Mouse (Mus musculus) CH12.LX (cell line): ENCODE measurements around the gene Atp10a. TPM values are rescaled to one million over a fixed set of nuclear protein-coding genes. Genes with fewer than 3 reads are reported as not detected.

Experiments used
- DNase-seq: peaks from one replicate; pipeline ENCODE4 v3.0.0-alpha.2; 2013; ENCODE audit errors: extremely low read depth
- H3K27ac ChIP-seq: 2 replicates; pipeline ENCODE4 v1.5.1; 2012; ENCODE audit warnings: low read depth, mild to moderate bottlenecking, control low read depth, moderate library complexity; ENCODE audit not compliant: insufficient read depth
- H3K27me3 ChIP-seq: replicated peaks from 2 replicates; pipeline ENCODE3; 2012; ENCODE audit warnings: inconsistent platforms
- H3K36me3 ChIP-seq, 2 experiments: replicated peaks in 1 of 2; 2 replicates each; pipeline versions ENCODE3 to v1.6.1; 2012; ENCODE audit warnings: inconsistent platforms in 1 of 2, low read length in 1 of 2, mild to moderate bottlenecking in 1 of 2, mixed read lengths in 1 of 2, moderate library complexity in 1 of 2; ENCODE audit not compliant: control insufficient read depth in 1 of 2, insufficient read depth in 1 of 2
- H3K4me1 ChIP-seq, 2 experiments: 2 replicates each; pipeline ENCODE4 v1.6.1; 2012; ENCODE audit warnings: inconsistent platforms in 1 of 2, moderate library complexity in 1 of 2; ENCODE audit not compliant: insufficient read depth in 2 of 2, control insufficient read depth in 1 of 2
- H3K4me2 ChIP-seq: 2 replicates; pipeline ENCODE4 v1.6.1; 2012; ENCODE audit warnings: low read depth, mild to moderate bottlenecking, control low read depth; ENCODE audit not compliant: poor library complexity, insufficient read depth, severe bottlenecking
- H3K4me3 ChIP-seq, 3 experiments: fragments of 150-350 bp in 1 of 3; sonication (generic) in 1 of 3; replicated peaks in 1 of 3; 2 replicates each; pipeline versions ENCODE3 to v1.5.1; 2011 to 2012; ENCODE audit warnings: low read depth in 2 of 3, low read length in 2 of 3, mild to moderate bottlenecking in 2 of 3, moderate library complexity in 2 of 3, control low read depth in 1 of 3, improper control_type of control experiment in 1 of 3, inconsistent platforms in 1 of 3, mixed read lengths in 1 of 3; ENCODE audit not compliant: poor library complexity in 1 of 3
- H3K79me2 ChIP-seq: replicated peaks from 2 replicates; pipeline ENCODE4 v1.6.1; 2012; ENCODE audit warnings: mild to moderate bottlenecking, moderate library complexity; ENCODE audit not compliant: control insufficient read depth, poor library complexity, insufficient read depth, severe bottlenecking; ENCODE audit errors: extremely low read depth
- H3K9ac ChIP-seq: 2 replicates; pipeline ENCODE4 v1.6.1; 2012; ENCODE audit warnings: low read depth, mild to moderate bottlenecking, control low read depth, moderate library complexity; ENCODE audit not compliant: insufficient read depth
- H3K9me3 ChIP-seq: replicated peaks from 2 replicates; pipeline ENCODE3; 2012; ENCODE audit warnings: low read length, inconsistent platforms, mixed read lengths
- BHLHE40 ChIP-seq: IDR thresholded peaks from 2 replicates; pipeline ENCODE4 v1.6.1; 2011; ENCODE audit warnings: mild to moderate bottlenecking, low read depth, low read length, improper control_type of control experiment
- CHD2 ChIP-seq: IDR thresholded peaks from 2 replicates; pipeline ENCODE4 v1.6.1; 2011; ENCODE audit warnings: low read length, improper control_type of control experiment
- CTCF ChIP-seq, 2 experiments: IDR thresholded peaks in 1 of 2; conservative IDR thresholded peaks in 1 of 2; 2 replicates each; pipeline ENCODE4 v1.5.1; 2011 to 2012; ENCODE audit warnings: low read depth in 2 of 2, low read length in 2 of 2, improper control_type of control experiment in 1 of 2, inconsistent platforms in 1 of 2, mild to moderate bottlenecking in 1 of 2, moderate library complexity in 1 of 2
- E2F4 ChIP-seq: IDR thresholded peaks from 2 replicates; pipeline ENCODE4 v1.6.1; 2011; ENCODE audit warnings: low read depth, low read length, improper control_type of control experiment; ENCODE audit not compliant: insufficient replicate concordance
- ETS1 ChIP-seq: conservative IDR thresholded peaks from 2 replicates; pipeline ENCODE4 v1.6.1; 2012; ENCODE audit warnings: low read depth, mild to moderate bottlenecking, inconsistent platforms, low read length, improper control_type of control experiment, moderate library complexity
- GABPA ChIP-seq: IDR thresholded peaks from 2 replicates; pipeline ENCODE4 v1.6.1; 2012; ENCODE audit warnings: low read depth, low read length, improper control_type of control experiment, inconsistent platforms; ENCODE audit not compliant: insufficient replicate concordance
- IRF4 ChIP-seq: IDR thresholded peaks from 2 replicates; pipeline ENCODE4 v1.6.1; 2014; ENCODE audit warnings: low read depth, mild to moderate bottlenecking, inconsistent platforms, low read length, improper control_type of control experiment
- JUN ChIP-seq: IDR thresholded peaks from 2 replicates; pipeline ENCODE4 v1.6.1; 2011; ENCODE audit warnings: low read depth, mild to moderate bottlenecking, low read length, improper control_type of control experiment, moderate library complexity; ENCODE audit not compliant: insufficient read depth
- MAX ChIP-seq: IDR thresholded peaks from 2 replicates; pipeline ENCODE4 v1.6.1; 2011; ENCODE audit warnings: low read length, improper control_type of control experiment
- MAZ ChIP-seq: IDR thresholded peaks from 2 replicates; pipeline ENCODE4 v1.6.1; 2012; ENCODE audit warnings: low read depth, mild to moderate bottlenecking, inconsistent platforms, low read length, improper control_type of control experiment, moderate library complexity
- MEF2A ChIP-seq: IDR thresholded peaks from 2 replicates; pipeline ENCODE4 v1.6.1; 2014; ENCODE audit warnings: low read depth, mild to moderate bottlenecking, inconsistent platforms, low read length, improper control_type of control experiment, borderline replicate concordance
- MXI1 ChIP-seq: IDR thresholded peaks from 2 replicates; pipeline ENCODE4 v1.6.1; 2011; ENCODE audit warnings: mild to moderate bottlenecking, low read depth, low read length, improper control_type of control experiment
- MYC ChIP-seq: IDR thresholded peaks from 2 replicates; pipeline ENCODE4 v1.6.1; 2011; ENCODE audit warnings: low read depth, mild to moderate bottlenecking, improper control_type of control experiment, low read length
- NELFE ChIP-seq: IDR thresholded peaks from 2 replicates; pipeline ENCODE4 v1.6.1; 2011; ENCODE audit warnings: low read depth, low read length, improper control_type of control experiment
- NRF1 ChIP-seq: IDR thresholded peaks from 2 replicates; pipeline ENCODE4 v1.6.1; 2014; ENCODE audit warnings: low read depth, mild to moderate bottlenecking, inconsistent platforms, low read length, improper control_type of control experiment, moderate library complexity
- POLR2A ChIP-seq: IDR thresholded peaks from 2 replicates; pipeline ENCODE4 v1.6.1; 2011; ENCODE audit warnings: low read depth, mild to moderate bottlenecking, improper control_type of control experiment, low read length
- POLR2AphosphoS2 ChIP-seq: IDR thresholded peaks from 2 replicates; pipeline ENCODE4 v1.6.1; 2011; ENCODE audit warnings: low read depth, low read length, improper control_type of control experiment
- RAD21 ChIP-seq: IDR thresholded peaks from 2 replicates; pipeline ENCODE4 v1.6.1; 2011; ENCODE audit warnings: low read depth, mild to moderate bottlenecking, low read length, improper control_type of control experiment, moderate library complexity
- RCOR1 ChIP-seq: conservative IDR thresholded peaks from 2 replicates; pipeline ENCODE4 v1.6.1; 2012; ENCODE audit warnings: low read depth, mild to moderate bottlenecking, inconsistent platforms, low read length, improper control_type of control experiment
- SIN3A ChIP-seq: IDR thresholded peaks from 2 replicates; pipeline ENCODE4 v1.6.1; 2012; ENCODE audit warnings: low read length, improper control_type of control experiment, inconsistent platforms
- SMC3 ChIP-seq: IDR thresholded peaks from 2 replicates; pipeline ENCODE4 v1.6.1; 2011; ENCODE audit warnings: low read depth, low read length, improper control_type of control experiment
- TBP ChIP-seq: conservative IDR thresholded peaks from 2 replicates; pipeline ENCODE4 v1.6.1; 2011; ENCODE audit warnings: low read depth, low read length, improper control_type of control experiment
- TCF12 ChIP-seq: IDR thresholded peaks from 2 replicates; pipeline ENCODE4 v1.6.1; 2014; ENCODE audit warnings: low read depth, mild to moderate bottlenecking, inconsistent platforms, low read length, improper control_type of control experiment
- UBTF ChIP-seq: IDR thresholded peaks from 2 replicates; pipeline ENCODE4 v1.6.1; 2012; ENCODE audit warnings: low read depth, mild to moderate bottlenecking, inconsistent platforms, low read length, improper control_type of control experiment, moderate library complexity
- USF2 ChIP-seq: conservative IDR thresholded peaks from 2 replicates; pipeline ENCODE4 v1.6.1; 2011; ENCODE audit warnings: low read depth, low read length, improper control_type of control experiment
- ZC3H11A ChIP-seq: IDR thresholded peaks from 2 replicates; pipeline ENCODE4 v1.6.1; 2012; ENCODE audit warnings: low read depth, mild to moderate bottlenecking, inconsistent platforms, low read length, improper control_type of control experiment
- ZMIZ1 ChIP-seq: IDR thresholded peaks from 2 replicates; pipeline ENCODE4 v1.6.1; 2012; ENCODE audit warnings: low read depth, mild to moderate bottlenecking, inconsistent platforms, low read length, improper control_type of control experiment
- ZNF384 ChIP-seq: IDR thresholded peaks from 2 replicates; pipeline ENCODE4 v1.6.1; 2012; ENCODE audit warnings: low read depth, low read length, improper control_type of control experiment, inconsistent platforms
- dilution Hi-C: fragments of 300-500 bp; cut with MboI; formaldehyde crosslinking; loops from 2 replicates; pipeline ENCODE4 v1.14.3; 2020; ENCODE audit warnings: low sequenced_read_pairs; ENCODE audit not compliant: extremely low pct_unique_long_range_greater_than_20kb, extremely low pct_ligation_motif_present
- in situ Hi-C: fragments of 300-500 bp; cut with MboI; formaldehyde crosslinking; loops from 3 replicates; pipeline ENCODE4 v1.14.3; 2019; ENCODE audit warnings: low sequenced_read_pairs, low pct_ligation_motif_present, low pct_unique_long_range_greater_than_20kb, mixed read lengths
- polyA plus RNA-seq: library from polyadenylated mRNA; unstranded; fragments of >175 nt; gene quantifications from 2 replicates; pipeline ENCODE4 v1.2.1, GENCODE M21; 2012; ENCODE audit warnings: low read depth; ENCODE audit not compliant: insufficient read length
- total RNA-seq, 2 experiments: library from RNA; depleted of rRNA; stranded (reverse); fragments of 300-350 nt in 1 of 2; fragments of >200 nt in 1 of 2; gene quantifications; 2 replicates each; pipeline ENCODE4 v1.2.3; 2012 to 2014

The Atp10a gene
- total and polyA plus RNA-seq, 3 experiments: not detected

DNA sequence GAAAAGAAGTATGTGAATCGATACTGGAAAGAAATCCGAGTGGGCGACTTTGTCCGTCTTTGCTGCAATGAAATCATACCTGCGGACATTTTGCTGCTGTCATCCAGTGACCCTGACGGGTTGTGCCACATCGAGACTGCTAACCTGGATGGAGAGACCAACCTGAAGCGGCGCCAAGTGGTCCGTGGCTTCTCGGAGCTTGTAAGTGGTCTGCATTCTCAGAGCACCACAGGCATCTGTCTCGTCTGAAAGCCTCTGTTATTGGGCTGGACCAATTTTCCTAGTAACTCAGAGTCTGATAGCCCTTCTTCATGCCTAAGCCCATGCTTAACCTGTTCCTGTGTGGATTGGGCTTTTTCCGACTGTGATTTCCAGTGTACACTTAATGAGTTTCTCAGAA lies 84.2 kb downstream of the Atp10a start:
- dilution Hi-C loops (no loop called here), in situ Hi-C loops (no loop called here)
- Histone ChIP-seq H3K4me1 (no peaks in the 10 kb centered on the region), H3K9ac (no peak overlapping the region), H3K36me3 (no peaks in the 10 kb centered on the region), H3K9me3 (peaks cover 66% of the 10 kb centered on the region), H3K79me2 (no peaks in the 10 kb centered on the region), H3K4me3 (no peak overlapping the region), H3K27ac (no peak overlapping the region), H3K27me3 (no peaks in the 10 kb centered on the region), H3K4me2 (no peak overlapping the region)
- TF ChIP-seq E2F4 (no peak), NELFE (no peak), USF2 (no peak), GABPA (no peak), CHD2 (no peak), RCOR1 (no peak), MAZ (no peak), POLR2AphosphoS2 (no peak), ZC3H11A (no peak), NRF1 (no peak), TBP (no peak), IRF4 (no peak), MEF2A (no peak), SMC3 (no peak), RAD21 (no peak), MAX (no peak), BHLHE40 (no peak)
- DNase-seq: no peak

GRCm38 (mm10) chr7:58740842-58741241 lies 84.9 kb downstream of the Atp10a start:
- Histone ChIP-seq H3K4me2 (no peak overlapping the region), H3K27ac (no peak overlapping the region), H3K9me3 (peaks cover 67% of the 10 kb centered on the region), H3K36me3 (no peaks in the 10 kb centered on the region), H3K27me3 (no peaks in the 10 kb centered on the region), H3K4me1 (no peaks in the 10 kb centered on the region), H3K4me3 (no peak overlapping the region), H3K9ac (no peak overlapping the region), H3K79me2 (no peaks in the 10 kb centered on the region)
- dilution Hi-C loops (no loop called here), in situ Hi-C loops (no loop called here)
- TF ChIP-seq RAD21 (no peak), GABPA (no peak), E2F4 (no peak), MYC (no peak), SIN3A (no peak), MAX (no peak), MXI1 (no peak), JUN (no peak), MEF2A (no peak), IRF4 (no peak), NRF1 (no peak), UBTF (no peak), ETS1 (no peak), TCF12 (no peak), ZMIZ1 (no peak), POLR2A (no peak), POLR2AphosphoS2 (no peak), ZNF384 (no peak), CTCF (conservative IDR thresholded peaks at IDR 0.05 in 1 of 2, IDR thresholded peaks at IDR 0.05 in 1 of 2; ENCODE audit: low read depth in 2 of 2, low read length in 2 of 2) (no peak), CHD2 (no peak)
- no peak for DNase-seq
